Mouse (Mus musculus) adrenal gland, adult 10 weeks (tissue): ENCODE results near the gene Tas2r105. TPM values are rescaled to one million over a fixed set of nuclear protein-coding genes. Genes with fewer than 3 reads are reported as not detected.

Source experiments
- polyA plus RNA-seq: library from polyadenylated mRNA; stranded (reverse); fragments of 350-450 nt; fragmentation: Illumina TruSeq; extraction: RNeasy Lipid Tissue Mini Kit (QIAGEN cat#74804); gene quantifications from one replicate; pipeline ENCODE4 v1.2.3, GENCODE M21; 2014; ENCODE audit warnings: low read depth, low replicate concordance

The Tas2r105 gene
- not detected for polyA plus RNA-seq

GRCm38 (mm10) chr6:131687395-131687794 lies at the start of gene Tas2r105:
TSS of gene Tas2r105 (minus strand) at chr6:131687495.

DNA sequence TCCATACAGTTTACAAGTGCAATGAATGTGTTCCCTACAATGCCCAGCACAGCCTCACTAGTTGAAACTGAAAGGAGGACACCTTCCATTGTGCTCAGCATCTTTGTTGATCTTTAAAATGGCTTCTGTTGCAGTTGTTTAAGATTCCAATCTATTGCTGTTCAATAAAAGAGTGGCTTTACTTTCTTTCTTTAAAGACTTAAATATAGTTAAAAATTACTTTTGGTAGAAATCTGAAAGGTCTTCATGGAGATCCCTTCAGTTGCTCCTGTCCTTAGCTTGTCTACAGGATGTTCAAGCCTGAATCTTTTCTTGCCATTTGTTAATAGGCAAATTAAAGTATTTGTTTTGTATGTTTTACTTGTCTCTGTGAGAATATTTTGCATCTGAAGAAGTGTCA lies 2.7 kb upstream of the Tas2r105 start, which contains the start of gene Tas2r114:
TSS of gene Tas2r114 (minus strand) at position 101 of the 400 bp plus-strand sequence.

DNA sequence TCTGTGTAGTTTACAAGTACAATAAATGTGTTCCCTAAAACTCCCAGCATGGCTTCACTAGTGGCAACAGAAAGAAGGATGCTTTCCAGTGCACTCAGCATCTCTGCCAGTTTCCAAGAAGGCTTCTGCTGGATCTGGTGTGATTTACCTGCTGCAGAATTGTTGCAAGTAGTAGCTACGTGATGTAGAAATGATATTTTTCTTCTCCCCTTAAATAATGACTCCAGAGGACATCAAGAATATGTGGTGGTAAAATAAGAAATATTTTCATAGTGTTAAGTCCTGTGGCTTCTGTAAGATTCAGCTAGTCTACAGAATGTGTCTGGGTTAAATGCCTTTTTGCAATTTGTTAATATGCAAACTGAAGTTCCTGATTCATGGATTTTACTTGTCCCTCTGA lies 1.7 kb downstream of the Tas2r105 start, which contains the start of gene Tas2r104:
TSS of gene Tas2r104 (minus strand) at position 101 of the 400 bp plus-strand sequence.

DNA sequence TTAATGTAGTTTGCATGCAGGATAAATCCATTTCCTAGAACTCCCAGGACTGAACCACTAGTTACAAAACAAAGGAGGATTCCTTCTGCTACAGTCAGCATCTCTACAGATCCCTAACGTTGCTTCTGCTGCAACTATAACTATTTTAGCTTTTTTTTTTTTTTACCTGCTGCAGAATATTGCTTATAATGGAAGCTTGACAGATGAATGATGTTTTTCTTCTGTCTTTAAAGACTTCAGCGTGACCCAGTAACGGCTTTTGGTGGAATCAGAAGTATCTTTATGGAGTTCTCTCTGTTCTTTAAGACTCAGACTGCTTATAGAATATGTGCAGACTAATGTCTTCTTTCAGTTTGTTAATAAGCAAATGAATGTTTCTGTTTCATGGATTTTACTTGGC lies 8.5 kb downstream of the Tas2r105 start, which contains the start of gene Tas2r106:
TSS of gene Tas2r106 (minus strand) at position 101 of the 400 bp plus-strand sequence.

GRCm38 (mm10) chr6:131660049-131660448 lies 27.2 kb downstream of the Tas2r105 start, which contains the start of gene Tas2r107:
TSS of gene Tas2r107 (minus strand) at chr6:131660149.

Other genes with a start within 250 kb of the Tas2r105 start
- not detected for gene 5430401F13Rik, start 201.1 kb downstream of the Tas2r105 start, polyA plus RNA-seq
- not detected for gene Gm6619, start 201.1 kb downstream of the Tas2r105 start, polyA plus RNA-seq
- not detected for gene Tas2r130, start 56.6 kb downstream of the Tas2r105 start, polyA plus RNA-seq
- gene Tas2r107, start 27.3 kb downstream of the Tas2r105 start, polyA plus RNA-seq, result not detected
- not detected for gene Tas2r106, start 8.6 kb downstream of the Tas2r105 start, polyA plus RNA-seq
- not detected for gene Tas2r104, start 1.8 kb downstream of the Tas2r105 start, polyA plus RNA-seq
- not detected for gene Tas2r114, start 2.6 kb upstream of the Tas2r105 start, polyA plus RNA-seq